Mouse (Mus musculus): Measurements from ENCODE around the gene Vps8.

DNA sequence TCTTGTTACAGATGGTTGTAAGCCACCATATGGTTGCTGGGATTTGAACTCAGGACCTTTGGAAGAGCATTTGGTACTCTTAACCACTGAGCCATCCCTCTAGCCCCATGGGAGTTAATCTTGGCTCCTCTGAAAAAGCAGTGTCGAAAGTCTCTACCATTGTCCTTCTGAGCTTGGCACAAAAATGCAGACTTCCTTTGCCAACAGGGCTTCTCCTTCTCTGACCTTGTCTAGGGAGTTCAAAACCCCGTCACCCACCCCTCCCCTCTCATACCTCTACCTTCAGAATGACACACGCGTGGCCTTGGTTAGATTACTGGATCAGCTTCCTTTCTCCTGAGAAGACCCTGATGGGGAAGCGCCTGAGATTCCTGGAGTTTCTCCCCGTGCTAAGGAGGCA, 71.8 kb downstream of the Vps8 start:
- no peak for TF ChIP-seq CTCF (IDR thresholded peaks at IDR 0.05; ENCODE audit: low read depth)
- TF ChIP-seq EP300 (optimal IDR thresholded peaks at IDR 0.05): no peak

Measured in stomach, postnatal 0 days (tissue).